Mouse (Mus musculus) inflammation-experienced regulatory T-cells, adult 6 months (primary cell): Measurements from ENCODE around the gene Dclk2. TPM values are rescaled to one million over a fixed set of nuclear protein-coding genes. Genes with fewer than 3 reads are reported as not detected.

Source experiments
- ATAC-seq: one replicate; pipeline ENCODE4 v1.8.0; 2017
- polyA plus RNA-seq, 3 experiments: library from polyadenylated mRNA; unstranded; fragments of 100-300 nt; shearing (Covaris generic); gene quantifications; one replicate each; pipeline ENCODE4 v1.2.1; 2017

Dclk2 gene
- 1 to 10 TPM; 1.4 to 1.9 (median 1.5) TPM for polyA plus RNA-seq

DNA sequence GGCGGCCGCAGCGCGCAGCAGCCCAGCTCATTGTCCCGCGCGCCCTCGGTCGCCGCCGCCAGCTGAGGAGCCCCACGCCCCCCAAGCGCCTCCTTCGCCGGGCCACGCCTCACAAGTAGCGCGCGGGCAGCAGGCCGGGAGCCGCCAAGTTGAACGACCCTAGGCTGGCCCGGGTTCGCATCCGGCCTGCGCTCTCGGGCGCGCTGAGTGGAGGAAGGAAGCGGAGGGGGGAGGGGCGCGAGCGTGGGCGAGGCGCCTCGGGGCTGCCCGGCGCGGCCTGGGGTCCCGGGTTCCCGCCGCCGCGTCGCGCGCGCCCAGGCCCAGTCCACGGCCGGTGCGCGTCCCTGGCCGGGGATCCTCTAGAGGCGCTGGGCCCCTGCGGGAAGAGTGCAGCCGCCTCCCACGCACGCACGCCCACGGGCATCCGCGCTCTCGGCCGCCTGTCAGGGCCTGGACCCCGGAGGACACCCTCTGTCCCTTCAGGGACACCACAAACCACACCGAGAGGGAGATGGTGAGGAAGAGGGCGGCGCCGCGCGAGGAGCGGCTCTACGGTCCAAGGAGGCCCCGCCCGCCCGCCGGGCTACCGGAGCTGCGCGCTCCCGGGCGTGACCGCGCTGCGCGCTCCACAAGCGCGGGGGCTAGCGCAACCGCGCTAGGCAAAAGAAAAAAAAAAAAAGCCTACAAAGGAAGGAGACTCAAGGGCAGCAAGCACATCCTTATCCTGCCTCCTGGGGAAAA lies at the start of gene Dclk2:
Dclk2 (minus strand) TSS at position 510 of the 741 bp plus-strand sequence.
- peak; percentile 78 for ATAC-seq

DNA sequence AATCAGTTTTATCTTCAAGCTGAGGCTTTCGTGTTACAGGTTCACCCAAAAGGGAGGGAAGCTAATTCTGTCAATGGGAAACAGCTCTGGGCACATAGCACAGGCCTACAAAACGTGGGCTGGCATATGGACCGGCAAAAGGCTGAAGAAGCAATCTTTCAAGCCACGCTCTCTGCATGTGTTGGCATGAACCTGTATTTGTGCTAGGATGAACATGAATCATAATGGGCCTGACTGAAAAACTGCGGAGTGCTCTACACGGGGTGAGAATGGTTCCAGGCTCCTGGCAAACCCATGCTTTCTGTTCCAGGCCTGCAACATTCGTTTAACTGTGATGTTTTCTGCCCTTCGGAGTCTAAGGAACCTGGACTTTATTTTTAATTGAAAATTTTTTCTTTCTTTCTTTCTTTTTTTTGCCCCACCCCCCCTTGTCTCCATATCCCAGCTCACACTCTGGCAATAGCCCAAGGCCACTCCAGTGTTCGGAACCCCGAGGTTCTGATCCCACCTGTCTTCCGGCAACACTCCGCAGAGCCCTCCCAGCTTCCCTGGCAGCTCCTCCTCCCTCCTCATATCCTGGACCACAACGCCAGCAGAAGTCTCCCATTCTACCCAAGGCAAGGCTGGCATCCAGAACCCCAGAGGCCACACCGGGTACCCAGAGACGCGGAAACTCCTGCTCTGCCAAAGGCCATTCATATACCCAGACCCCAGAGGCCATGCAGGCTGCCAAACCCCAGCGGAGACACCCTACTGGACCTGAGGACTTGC lies 42.2 kb upstream of the Dclk2 start:
- no peak for ATAC-seq

DNA sequence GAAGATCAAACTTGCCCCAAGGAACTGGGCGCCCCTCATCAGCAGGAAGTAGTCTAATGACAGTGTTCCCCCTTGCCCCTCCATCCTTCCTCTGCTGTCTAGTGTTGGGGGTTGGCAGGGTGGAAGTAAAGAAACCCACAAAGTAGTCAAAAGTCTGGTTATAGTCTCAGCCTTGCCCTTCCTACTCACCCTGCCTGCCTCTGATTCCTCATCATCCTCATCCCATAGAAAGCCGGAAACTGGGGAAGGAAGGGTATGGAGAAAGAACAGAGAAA lies 40.7 kb upstream of the Dclk2 start:
- ATAC-seq: peak; percentile 64

DNA sequence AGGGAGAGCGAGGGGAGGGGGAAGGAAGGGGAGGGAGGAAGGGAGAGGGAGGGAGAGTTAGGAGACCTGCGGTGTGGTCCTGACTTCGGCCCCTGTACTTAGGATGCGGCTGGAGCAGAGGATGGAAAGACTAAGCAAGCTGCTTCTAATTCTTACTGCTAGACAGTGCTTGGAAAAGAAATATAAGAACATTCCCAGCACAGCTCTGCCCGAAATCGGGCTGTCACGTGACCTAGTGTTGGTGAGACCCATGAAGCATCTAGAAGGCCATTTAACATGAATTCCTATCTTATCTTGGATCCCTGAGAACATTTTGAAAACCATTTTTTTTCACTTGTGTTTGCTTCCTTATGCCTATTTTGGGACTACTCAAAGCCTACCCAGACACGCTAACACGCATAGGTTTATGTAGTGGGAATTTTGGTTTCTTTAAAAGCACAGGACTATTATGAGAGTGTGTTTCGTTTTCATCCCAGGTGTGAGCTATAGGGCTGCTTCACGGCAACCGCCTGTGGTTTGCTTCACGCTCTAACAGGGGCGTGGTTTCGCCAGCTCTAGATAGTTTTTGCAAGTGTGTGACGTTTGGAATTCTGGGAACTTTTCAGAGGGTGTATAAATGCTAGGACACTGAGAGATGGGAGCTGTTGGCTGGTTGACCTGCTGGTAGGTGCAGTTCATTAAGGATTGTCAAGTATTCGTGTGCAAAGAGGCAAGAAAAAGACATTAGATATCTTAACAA lies 40.2 kb upstream of the Dclk2 start:
- peak; percentile 75 for ATAC-seq

DNA sequence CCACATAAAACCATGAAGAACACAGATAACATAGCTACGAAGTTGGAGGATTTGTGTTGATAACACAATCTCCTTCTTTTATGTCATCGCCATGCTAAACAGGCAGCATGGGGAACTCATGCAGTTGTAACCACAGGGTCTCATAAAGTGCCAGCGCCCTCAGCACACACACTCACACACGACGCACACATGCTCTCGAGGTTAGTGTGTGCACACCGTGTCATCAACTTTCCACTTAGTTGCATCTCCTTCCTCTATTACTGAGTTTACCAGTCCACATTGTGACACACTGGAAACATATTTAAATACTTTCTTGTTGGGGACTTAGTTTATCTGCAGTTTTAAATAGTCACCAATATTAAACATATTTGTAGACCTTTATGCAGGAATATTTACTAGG lies 38.4 kb upstream of the Dclk2 start:
- ATAC-seq: no peak

DNA sequence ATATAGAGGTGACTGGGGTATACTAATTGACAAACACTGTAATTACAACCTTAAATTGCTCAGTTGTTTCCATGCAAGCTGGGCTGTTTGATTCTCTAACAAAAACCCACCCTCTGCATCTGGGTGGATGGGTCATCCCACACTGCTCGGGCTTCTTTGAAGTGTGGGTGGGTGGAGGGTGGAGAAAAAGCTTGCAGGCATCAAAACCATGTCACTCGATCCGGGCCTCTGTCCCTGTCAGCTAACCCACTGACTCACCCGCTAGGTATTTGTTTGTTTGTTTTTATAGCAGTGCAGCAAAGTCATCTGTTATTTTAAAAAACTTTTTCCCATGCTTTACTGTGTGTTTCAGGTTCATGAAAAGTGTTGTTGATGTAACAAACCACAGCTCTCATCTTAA lies 34.7 kb upstream of the Dclk2 start:
- no peak for ATAC-seq

DNA sequence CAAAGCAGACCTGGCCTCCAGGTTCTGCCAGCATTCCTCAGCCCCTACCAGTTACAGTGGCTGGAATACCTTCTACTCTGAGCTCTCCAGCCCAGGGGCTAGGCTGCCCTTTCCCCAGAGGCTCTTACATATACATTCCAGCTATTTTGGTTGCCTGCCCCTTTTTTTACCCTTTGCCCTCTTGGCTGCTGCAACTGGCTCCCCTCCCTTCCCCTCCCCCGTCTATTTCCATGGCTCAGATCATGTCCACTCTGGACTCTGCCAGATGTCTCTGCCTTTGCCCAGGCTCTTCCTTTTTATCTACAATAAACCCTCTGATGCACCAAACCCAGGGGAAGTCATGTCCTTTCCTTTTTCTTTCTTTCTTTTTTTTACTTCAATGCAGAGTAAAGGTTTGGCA lies 33.9 kb upstream of the Dclk2 start:
- no peak for ATAC-seq

DNA sequence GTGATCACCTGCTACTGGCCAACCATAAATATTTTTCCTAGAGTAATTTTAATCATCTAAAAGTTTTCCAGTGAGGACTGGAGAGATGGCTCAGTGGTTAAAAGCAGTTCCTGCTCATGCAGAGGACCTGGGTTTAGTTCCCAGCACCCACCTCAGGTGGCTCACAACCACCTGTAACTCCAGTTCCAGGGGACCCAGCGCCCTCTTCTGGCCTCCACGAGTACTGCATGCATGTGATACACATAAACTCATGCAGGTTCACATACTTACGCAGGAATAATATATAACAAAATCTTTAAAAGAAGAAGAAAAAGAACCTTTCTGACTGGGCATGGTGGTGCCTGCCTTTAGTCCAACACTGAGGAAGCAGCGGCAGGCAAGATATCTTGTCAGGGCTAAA lies 33.2 kb upstream of the Dclk2 start:
- ATAC-seq: no peak

DNA sequence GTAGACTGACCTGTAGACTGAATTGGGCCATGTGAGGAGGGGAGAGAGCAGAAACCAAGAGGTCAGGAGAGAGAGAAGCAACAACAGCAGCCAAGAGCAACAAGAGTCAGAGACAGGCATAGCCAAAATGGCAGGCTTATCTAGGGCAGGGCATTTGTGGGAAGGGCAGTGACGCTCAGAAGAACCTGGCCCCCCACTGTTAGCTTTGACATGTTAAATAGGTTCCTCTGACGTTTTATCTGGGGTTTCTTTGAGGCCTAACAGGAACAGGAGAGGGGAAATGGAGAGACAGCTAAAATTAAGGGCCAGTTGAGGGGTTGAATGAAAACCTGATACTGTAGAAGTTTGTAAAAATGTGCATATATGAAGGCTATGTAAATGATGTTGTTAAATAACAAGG lies 30.0 kb upstream of the Dclk2 start:
- ATAC-seq: no peak

DNA sequence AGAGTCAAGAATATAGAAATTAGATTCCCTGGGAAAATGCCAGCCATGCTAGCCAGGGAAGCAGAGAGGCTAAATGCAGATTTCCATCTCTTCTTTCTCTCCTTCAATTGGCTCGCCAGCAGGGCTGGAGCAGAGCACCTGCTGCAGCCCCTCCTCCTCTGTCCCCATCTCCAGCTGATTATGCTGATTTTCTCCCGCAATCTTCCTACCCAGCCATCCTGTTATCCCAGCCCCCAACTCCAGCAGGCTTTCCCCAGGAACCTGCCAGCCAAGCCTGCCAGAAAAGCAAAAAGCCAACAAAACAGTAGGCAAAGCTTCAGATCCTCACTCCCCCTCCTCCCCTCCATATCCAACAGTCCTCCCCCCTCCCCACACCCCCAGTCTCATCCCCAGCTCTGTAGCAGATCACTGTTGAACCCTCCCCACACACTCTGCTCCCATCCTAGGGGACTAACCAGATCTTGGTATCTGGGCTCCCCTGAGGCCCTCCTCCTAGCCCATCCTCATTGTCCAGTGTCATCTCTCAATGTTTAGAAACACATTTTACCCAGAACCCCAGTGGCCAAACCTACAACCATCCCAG lies 15.7 kb upstream of the Dclk2 start:
- ATAC-seq: no peak

DNA sequence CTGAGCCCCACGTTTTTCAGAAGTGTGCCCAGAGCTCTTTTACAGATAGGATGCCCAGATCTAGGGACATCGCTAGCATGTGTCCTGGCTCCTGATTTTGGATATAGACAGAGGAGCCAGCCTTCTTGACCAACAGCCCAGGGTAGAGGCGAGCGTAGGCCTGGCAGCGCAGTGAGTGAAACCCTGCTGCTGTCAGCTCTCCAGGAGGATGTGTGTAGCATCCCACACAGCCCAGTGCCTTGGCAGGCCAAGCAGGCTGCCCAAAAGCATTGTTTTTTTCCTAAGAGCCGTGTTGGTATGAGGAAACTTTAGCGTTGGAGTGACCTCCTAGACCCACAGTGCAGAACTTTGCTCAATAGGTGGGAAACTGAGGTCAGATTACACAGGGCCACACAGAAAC lies 12.8 kb upstream of the Dclk2 start:
- ATAC-seq: no peak

DNA sequence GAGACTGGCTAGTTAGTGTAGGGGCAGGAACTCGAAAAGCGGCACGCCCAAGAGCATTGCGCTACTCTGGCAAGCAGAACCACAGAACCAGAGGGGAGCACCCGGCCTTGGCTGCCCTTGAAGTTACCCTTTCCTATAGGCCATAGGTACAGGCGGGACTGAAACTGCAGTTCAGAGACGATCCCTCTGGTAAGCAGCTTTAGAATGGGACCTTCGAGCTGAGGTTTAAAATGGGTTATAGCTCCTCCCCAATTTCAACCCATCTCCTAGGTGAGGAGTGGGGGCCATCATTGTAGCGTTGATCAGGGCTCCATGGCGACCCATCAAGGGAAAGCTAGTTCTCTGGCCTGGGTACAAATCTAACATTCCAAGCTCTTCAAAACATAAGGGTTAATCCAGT lies 3.0 kb upstream of the Dclk2 start:
- no peak for ATAC-seq

DNA sequence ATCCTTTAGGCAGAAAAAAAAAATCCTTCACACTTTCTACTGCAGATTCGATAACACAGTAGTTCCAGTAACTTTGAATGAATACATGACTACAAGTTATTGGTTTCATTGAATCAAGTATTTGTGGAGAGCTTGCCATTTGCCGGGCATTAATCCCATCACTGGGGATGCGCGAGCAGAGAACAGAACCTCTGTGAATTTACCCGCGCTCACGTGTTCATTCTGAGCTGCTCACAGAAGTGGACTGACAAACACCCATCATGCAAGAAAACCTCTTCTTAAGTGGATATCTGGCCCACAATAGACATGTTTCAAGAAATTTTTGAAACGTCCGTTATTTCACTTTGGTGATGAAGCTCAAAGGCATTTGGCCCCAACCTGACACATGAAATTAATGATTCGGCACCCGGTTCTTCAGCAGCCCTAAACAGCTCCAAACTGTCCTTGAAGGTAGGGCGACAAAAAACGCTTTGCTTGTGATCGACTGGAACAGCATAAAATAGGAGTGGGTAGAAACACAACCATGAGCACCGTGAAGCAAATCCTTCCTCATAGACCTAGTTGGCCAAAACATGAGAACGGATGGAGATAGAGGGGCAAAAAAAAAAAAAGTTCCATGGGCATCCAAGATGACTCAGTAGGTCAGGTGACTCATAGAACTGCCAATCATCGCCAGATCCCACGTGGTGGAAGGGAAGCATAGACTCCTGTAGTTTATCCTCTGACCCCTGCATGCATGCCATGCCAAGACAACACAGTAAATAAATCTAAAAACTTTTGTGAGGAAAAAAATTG lies 726 bp upstream of the Dclk2 start:
- no peak for ATAC-seq

DNA sequence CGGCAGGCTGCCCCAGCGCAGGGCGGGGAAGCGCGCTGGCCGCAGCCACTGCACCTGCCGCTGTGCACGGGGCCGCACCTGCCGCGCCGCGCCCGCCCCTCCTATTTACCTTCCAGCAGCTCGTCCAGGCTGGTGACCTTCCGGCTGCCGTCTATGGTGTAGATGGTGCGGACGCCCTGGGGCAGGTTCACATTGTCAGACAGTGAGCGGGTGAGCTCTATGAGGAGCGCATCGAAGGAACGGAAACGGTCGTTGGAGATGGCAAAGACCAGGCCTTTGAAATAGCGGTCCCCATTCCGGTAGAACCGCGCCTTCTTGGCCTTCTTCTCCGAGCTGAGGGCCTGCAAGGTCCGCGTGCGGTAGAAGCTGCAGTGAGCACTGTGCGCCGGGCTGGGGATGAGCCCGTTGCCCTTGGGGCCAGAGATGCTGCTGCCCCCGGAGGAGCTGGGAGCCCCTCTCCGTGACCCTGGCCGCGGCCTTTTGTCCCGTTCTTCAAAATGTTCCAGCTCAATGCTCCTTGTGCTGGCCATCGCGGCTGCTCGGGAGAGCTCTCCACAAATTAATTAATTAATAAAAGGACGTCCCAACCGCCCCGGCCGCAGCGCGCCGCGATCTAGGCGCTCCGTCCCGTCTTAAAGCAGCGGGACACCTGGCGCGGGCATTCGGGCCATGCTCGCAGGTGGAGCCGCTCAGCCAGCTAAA lies 860 bp downstream of the Dclk2 start:
- peak; percentile 10 for ATAC-seq

DNA sequence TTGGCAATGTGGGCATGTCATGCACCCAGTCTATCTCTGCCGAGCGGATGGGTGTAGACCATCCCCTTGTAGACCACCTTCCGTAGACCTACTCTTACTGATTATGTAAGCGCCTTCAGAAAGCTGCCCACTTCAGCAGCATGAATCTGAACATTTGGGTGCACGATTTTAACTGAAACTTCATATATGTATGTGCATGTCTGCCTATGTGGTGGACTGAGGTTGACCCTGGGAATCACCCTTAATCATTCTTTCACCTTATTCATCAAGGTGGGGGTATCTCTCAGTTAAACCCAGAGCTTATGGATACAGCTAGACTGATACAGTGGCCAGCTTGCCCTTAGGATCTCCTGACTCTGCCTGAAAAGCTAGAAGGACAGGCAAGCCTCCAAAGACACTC lies 3.6 kb downstream of the Dclk2 start:
- ATAC-seq: no peak

DNA sequence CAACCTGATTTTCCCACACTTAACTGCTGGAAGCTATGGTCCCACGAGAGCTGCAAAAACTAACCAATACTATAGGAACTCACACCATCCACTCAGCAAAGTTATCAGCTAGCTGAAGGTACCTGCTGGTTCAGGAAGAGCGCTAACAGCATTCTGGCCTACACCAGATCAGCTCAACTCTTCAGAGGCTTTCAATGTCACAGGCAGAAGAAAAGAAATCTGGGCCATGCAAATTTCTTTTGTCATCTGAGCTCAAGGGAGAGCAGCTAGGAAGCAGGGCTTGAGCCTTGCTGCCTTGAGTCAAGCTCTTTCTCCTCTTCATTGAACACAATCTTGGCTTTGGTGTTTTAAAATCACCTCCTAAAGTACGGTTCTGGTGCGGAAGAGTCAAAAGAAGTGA lies 4.0 kb downstream of the Dclk2 start:
- ATAC-seq: no peak

DNA sequence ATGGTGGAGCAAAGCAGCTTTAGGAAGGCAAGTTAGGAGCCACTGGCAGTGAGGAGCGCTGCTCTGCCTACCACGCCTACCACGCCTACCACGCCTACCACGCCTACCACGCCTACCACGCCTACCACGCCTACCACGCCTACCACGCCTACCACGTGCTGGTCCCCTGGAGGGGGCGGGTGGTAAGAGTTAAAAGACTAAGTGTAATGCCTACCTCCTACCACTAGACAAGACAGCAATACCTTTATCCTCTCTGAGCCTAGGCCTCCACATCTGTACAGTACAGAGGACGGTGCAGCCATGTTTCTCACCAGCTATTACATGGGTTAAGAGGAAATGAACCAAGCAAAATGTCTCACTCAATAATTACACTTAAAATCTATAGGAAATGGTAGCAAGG lies 5.4 kb downstream of the Dclk2 start:
- peak; percentile 31 for ATAC-seq

DNA sequence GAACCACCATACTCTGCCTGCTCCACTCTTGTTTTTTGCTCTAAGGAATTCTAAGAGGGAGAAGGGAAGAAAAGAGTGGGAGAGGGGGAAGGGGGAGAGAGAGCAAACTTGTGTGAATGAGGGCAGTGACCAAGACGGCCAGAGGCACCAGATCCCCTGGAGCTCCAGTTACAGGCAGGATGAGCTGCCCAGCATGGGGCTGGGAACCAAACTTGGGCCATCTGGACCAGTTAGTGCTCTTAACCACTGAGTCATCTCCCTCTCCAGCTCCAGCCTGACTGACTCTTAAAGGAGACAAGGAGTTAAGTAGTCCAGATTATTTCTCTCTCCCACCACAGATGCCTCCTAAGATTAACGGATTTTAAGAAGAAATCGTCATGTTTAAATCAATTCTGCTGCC lies 6.3 kb downstream of the Dclk2 start:
- ATAC-seq: no peak

DNA sequence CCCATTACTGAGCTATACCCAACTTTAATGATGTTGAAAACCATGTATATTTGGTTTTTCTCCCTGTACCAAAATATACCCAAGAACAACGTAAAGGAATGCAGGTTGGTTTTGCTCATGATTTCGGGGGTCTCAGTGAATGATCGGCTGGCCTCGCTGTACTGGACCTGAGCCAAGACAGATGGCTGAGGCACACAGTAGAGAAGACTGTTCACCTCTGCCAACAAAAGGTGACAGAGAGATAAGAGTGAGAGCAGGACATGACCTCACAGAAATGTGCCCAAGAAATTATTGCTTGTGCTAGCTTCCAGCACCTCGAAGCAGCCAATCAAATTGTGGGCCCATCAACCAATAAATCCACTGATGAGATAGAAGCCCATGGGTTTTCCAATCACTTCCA lies 22.3 kb downstream of the Dclk2 start:
- no peak for ATAC-seq

DNA sequence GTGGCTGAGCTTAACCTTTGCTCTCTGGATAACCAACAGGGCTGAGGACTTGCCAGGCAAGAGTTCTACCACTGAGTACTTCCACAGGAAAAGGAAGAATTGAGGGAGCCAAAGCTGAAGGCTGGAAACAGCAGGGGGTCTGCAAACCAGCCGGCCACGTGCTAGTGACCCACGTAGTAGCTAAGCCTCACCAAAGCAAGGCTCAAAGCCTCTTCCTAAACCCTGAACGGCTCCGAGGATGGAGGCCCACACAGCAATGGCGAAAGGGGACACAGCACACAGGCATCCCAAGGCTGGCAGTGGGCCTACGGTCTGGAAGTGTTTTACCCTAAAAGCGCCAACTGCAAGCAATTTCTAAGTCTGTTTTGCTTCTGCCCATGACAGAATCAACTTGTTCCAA lies 23.1 kb downstream of the Dclk2 start:
- ATAC-seq: no peak

DNA sequence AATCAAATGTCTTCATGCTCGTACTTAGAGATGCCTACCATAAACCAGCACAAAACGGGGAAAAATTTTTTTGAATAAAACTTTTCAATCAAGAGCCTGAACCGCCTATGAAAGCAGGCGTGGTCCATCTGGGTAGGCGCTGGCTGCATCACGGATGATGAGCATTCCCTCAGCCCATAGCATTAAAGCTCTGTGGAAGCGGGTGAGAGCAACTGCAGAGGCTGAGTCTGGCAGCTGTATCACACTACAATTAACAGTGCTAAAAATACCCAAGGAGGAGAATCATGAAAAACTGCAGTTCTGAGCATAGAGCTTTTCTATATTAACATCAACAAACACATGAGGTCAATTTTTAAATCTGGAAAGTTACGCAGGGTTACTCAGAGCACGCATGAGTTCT lies 23.6 kb downstream of the Dclk2 start:
- no peak for ATAC-seq

DNA sequence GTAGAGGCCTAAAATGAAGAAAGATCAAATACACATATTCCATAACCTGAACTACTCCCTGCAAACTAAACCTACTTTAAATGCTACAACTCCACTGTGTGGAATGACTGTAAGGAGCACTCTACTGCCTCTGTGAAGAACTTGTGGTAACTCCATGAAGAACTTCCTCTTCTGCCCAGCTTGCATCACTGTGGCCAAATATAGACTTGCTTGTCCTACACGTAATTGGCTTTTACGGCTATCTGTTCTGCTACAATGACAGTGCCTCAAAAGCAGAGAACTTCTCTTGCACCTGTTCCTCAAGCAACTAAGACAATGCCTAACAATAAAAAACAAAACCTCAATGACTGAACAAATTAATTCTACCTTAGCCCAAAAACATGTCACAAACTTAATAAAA lies 26.2 kb downstream of the Dclk2 start:
- ATAC-seq: no peak
